Mouse (Mus musculus) layer of hippocampus, postnatal 10 days (tissue): ENCODE data around the gene Gm20388. TPM values are rescaled to one million over a fixed set of nuclear protein-coding genes. Genes with fewer than 3 reads are reported as not detected.
A peak's percentile ranks its signal among the peaks of the same experiment; 100 is the strongest.

Source experiments
- DNase-seq, 2 experiments: peaks; one replicate each; pipeline ENCODE4 v3.0.0; 2021; ENCODE audit warnings: low spot score in 2 of 2
- total RNA-seq, 2 experiments: library from RNA; stranded (reverse); gene quantifications; 2 replicates each; pipeline ENCODE4 v1.2.3; 2021

The Gm20388 gene
- total RNA-seq, 2 experiments from 2014 or later, result not detected

GRCm38 (mm10) chr8:121550056-121550455 is 1639.4 kb downstream of the Gm20388 start:
- no peak for DNase-seq

- no peak for DNase-seq
Measured at GRCm38 (mm10) chr8:121551065-121551985, 1640.7 kb downstream of the Gm20388 start.

DNA sequence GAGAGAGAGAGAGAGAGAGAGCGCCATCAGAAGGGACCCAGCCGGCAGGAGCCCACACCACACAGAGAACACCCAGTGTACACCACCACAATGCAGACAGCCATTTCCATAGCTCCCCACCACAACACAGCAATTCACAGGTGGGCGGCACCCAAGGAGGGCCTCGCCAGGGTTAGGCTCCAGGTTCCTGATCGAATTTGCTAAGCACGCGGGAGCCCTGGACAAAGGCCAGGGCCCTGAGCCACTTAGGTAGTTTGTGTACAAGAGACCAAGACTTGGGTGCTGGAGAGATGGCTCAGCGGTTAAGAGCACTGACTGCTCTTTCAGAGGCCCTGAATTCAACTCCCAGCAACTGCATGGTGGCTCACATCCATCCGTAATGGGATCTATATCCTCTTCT is 1641.9 kb downstream of the Gm20388 start:
- no peak for DNase-seq

DNA sequence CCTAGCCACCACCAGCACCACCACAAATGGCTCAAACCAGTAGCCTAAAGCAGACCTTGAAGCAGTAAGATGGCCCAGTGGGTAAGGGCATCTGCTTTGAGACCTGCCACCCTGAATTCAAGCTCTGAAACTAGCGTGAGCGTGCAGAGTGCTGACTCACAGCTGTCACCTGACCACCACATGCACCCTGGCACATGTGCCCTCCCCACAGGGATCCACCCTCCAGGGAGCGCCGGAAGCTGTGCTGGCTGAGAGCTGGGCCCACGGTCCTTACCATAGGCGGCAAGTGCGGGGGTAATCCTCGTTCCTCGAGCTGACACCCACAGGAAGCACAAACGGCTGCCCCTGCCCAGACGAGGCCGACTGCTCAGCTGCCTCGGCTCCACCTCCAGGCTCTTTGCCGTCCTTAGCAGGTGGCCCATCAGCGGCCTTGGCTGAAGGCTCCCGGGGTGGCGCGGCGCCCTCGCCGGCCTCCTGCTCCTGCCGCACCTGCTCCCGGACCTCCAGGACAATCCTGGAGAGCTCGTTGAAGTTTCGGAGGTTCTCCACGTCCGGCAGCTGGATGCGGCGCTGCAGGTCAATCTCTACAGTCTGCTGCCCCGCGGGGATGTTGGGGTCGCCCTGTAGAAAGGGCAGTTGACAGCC is 1643.3 kb downstream of the Gm20388 start:
- no peak for DNase-seq

- no peak for DNase-seq
Measured at GRCm38 (mm10) chr8:121557746-121558145, 1647.1 kb downstream of the Gm20388 start.

DNA sequence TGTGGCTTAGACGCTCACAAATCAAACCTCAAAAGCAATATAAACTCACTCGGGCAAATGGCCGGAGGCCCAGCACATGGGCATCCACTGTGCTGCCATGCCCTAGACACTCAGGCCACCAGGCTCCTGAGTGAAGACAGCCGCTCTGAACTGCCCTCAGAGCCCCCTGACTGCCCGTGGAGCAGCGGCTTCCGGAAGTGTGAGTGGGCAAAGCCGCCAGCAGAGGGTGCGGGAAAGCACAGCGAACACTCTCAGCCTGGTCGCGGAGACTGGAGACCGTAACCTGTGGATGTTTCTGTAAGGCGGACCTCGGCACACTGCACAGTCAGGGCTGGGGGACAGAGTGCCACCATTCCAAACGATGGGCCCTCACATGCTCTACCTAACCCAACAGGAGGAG is 1647.9 kb downstream of the Gm20388 start:
- no peak for DNase-seq

GRCm38 (mm10) chr8:121559801-121560200 is 1649.2 kb downstream of the Gm20388 start:
- DNase-seq, result no peak

GRCm38 (mm10) chr8:121560432-121561100 is 1649.9 kb downstream of the Gm20388 start:
- DNase-seq, result no peak

DNA sequence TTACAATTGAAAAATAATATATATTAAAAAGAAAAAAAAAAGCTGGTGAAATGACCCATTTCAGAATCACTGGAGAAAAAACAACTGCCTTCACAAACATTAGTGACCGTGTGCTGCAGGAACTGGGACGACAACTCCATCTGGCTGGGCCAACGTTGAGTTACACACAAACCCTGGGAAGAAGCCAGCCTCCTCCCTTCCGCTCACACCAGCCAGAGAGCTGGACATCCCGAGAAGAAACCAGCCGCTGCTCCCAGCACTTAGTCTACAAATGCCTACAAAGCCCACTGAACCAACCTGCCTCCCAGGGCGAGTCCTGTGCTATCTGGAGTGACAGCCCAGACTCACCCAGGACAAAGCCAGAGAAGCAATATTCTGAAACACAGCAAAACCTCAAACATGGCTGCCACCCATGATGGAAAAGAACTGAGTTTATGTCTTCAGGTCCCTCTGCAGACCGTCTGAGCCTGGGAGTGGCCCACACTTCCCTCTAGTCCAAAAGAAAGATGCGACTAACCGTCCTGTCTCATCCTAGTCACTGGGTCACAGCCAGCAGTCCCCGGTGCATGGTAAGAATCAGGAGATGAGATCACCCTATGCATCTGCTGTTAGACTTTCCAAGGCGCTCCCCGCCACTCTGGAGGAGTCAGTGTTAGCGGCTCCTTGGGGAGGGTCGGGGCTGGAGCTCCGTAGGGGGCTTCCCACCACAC is 1651.2 kb downstream of the Gm20388 start:
- no peak for DNase-seq

GRCm38 (mm10) chr8:121562941-121563351 is 1652.3 kb downstream of the Gm20388 start:
- no peak for DNase-seq

DNA sequence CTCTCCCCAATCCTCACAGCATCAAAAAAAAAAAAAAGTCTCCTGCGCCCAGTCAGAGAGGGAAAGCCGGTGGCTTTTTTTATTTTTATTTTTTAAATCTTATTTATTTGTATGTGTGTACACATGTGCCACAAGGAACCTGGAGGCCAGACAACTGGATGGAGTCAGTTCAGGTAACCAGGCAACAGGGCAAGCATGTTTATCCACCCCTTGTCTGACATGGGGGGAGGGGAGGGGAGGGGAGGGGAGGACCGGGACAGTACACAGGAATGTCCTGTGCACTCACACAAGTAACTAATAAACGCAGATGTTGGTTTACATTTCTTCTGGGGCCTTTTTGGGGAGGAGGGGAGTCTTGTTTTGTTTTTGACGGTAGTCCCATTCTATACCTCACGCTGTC is 1653.1 kb downstream of the Gm20388 start:
- DNase-seq, result no peak

- DNase-seq, result no peak
Measured at GRCm38 (mm10) chr8:121568321-121568720, 1657.7 kb downstream of the Gm20388 start.

- no peak for DNase-seq
Measured at GRCm38 (mm10) chr8:121570335-121570734, 1659.7 kb downstream of the Gm20388 start.

- DNase-seq, result no peak
Measured at GRCm38 (mm10) chr8:121570801-121571200, 1660.2 kb downstream of the Gm20388 start.

DNA sequence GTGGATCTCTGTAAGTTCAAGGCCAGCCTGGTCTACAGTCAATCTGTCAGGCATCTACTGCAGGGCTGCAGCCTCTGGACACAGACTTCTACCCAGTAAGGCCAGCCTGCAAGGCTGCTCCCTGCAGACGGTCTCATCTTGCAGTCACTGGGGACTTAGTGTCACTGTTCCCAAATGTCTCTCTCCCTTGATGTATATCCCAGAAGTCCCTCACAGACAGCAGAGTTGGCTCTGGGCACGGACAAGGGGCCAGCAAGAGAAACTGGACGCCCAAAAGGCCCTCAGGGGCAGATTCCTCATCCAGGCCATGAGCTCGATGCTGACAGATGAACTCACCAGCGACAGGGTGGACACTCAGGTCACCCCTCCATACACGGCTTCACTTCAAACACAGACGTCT is 1661.5 kb downstream of the Gm20388 start:
- DNase-seq, result no peak

- DNase-seq, result no peak
Measured at GRCm38 (mm10) chr8:121573275-121573674, 1662.6 kb downstream of the Gm20388 start.

DNA sequence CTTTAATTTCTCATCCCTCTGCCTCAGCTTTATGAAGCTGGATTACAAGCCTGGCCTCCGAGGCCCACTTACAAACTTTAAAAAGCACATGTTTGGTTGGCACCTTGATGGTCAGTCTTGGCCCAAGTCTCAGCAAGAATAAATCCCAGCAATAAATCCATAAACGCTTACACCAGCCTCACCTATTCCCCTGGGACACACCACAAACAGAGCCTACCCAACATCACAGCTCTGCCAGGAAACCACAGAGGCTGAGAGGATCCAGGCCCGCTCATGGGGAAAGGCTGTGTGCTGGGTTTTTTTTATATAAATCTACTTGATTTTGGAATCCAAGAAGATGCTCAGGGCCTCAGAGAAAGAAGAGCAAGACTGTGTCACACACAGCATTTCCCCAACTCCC is 1665.0 kb downstream of the Gm20388 start:
- DNase-seq, result no peak

DNA sequence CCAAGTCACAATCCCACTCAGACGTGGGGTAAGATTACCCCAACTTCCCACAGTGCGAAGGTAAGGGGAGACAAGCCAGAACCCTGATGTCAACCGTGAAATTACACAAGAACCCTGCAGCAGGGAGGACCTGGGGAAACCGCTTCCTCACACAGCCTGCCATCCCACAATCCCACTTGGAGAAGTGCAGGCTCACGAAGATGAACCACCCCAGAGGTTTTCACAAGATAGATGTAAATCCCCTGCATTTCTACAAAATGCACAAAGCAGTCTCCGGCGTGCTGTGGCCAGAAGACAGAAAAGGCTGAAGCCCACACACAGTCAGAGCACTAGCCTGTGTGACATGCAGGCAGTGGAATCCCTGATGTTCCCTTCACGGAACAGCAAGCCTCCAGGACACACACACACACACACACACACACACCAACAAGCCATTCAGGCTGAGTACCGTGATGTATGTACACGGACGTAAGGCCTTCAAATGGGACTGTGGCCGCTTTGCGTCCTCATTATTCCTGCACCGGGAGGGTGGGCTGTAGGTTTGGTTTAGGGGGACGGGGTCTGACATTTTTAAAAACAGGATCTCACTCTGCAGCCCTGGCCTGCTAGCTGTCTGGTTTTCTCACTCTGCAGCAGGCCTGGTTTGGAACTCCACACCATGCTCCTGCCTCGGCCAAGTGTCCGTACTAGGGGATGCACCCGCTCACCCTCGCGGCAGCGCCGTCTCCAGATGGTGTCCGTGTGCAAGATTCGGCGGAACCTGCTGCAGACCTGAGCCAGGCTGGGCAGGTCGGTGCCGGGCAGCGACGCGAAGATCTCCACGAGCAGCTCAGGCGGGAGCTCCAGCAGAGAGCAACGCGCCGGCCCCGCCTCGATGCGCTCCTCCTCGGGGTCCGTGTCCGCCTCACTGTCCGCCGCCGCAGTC is 1667.4 kb downstream of the Gm20388 start:
- no peak for DNase-seq

DNA sequence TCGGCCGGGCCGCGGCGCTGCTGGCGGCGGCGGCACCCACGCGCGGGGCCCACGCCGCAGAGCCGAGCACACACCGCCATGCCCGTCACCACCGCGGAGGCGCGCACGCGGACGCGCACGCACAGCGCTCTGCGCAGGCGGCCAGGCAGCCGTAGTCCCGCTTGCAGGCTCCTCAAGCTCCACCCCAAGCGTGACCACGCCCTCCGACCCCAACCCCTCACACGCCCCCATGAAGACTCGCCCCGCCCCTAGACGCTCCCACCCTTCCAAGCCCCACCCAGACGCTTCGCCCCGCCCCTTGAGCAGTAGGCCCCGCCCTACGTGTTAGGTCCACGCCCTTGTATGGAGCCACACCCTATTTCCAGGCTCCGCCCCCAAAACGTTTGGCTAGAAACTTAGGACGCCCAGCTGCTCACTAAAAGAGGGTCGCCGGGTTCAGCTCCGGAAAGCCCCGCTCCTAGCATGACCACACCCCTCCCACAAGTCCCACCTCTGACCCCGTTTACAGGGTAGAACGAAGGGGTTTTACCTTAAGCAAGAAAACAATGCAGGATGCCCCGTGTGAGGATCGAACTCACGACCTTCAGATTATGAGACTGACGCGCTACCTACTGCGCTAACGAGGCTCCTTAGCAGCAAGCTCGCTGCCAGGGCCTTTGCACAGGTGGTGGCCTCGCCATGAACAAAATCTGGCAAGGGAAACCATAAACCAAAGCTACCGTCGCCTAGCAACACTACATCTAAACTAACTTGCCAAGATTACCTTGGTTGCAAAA is 1668.2 kb downstream of the Gm20388 start, which contains the start of gene Fbxo31:
Gene Fbxo31, minus strand, starts transcription at position 131 of the 776 bp plus-strand sequence.
- DNase-seq, result peak; percentile 91 to 94
